Mouse (Mus musculus): Measurements from ENCODE around the gene Gm128. TPM values are rescaled to one million over a fixed set of nuclear protein-coding genes. Genes with fewer than 3 reads are reported as not detected.

Gene Gm128
- under 1 TPM in 1 of 2 experiments, not detected in 1; 0.43 TPM for total RNA-seq (2023)

GRCm38 (mm10) chr3:95241498-95241897 lies at the start of gene Gm128:
TSS of gene Gm128 (minus strand) at chr3:95241598.

DNA sequence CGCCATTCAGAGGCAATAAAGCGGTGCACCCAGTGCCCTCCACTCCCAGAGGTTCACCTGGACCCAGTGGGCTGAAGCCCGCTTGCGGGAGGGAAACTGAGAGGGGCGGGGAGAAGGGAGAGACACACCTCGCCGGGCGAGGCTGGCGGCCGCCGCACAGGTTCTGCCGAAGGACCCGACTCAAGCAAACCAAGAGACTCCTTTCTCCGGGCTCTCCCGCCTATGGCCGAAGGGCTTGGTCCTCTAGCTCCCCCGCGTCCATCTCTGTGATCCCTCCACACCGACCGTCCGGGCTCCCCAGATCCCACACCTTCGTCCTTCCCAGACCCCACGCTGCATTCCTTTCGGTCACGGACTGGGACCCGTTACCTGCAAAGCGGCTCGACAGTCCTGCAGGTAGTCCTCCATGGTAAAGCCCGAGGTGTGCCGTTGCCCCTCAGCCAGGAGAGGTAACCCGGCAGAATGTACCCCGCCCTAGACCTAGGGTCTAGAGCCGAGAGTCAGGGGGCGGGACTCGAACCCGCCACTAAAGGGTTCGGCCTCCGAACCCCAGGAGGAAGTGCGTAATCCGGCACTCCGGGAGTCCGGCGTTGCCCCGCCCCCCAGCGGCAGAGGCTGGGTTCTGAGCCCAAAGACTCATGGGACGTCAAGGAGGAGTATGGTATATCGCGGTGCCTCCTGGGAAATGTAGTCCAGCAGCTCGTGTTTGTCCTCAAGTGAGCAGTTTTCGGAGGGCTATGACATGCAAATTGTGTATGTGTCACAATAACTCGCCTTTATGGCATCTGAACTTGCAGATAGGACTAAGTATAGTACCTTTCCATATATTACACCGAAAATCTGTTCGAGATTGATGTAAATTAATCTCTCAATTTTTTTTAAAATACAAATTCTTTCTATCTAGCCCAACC lies 40.1 kb upstream of the Gm128 start, which contains the start of the genes Mindy1 and Prune1:
Gene Mindy1 (plus strand): TSS at position 130 of the 911 bp plus-strand sequence.
Gene Prune1 (minus strand): TSS at position 861 of the 911 bp plus-strand sequence.

DNA sequence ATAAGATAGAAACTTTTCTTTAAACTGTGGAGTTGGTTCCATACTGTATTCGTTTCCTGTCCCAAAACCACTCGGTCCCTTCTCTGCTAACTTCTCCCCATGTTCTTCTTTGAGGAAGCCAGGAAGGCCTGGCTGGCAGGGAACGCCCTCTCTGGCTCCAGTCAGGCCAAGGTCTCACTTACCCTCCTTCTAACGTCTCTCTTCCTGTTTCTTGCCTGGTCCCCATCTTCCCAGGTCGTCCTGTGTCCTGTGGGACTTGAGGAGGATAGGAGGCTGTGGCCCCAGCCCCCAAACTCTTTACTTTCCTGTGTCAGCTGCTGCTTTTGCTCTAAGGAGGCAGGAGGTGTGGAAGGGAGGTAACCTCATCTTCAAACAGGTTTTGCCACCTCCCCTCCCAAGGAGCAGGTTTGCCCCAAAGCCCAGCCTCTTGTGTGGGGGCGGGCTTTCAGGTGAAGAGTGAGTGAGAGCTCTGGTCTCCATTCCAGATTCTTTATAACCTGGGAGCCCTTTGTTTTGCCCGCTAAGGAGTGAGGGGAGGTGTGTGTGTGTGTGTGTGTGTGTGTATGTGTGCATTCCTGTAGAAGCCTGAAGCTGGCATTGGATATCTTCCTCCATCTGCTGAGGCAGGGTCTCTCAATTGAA lies 9.5 kb upstream of the Gm128 start, which contains the start of gene Bnipl:
Gene Bnipl (minus strand): TSS at position 411 of the 642 bp plus-strand sequence.

GRCm38 (mm10) chr3:95231298-95232221 lies 9.8 kb downstream of the Gm128 start, which contains the start of gene Mllt11:
TSS of gene Mllt11 (minus strand) at chr3:95232171.

DNA sequence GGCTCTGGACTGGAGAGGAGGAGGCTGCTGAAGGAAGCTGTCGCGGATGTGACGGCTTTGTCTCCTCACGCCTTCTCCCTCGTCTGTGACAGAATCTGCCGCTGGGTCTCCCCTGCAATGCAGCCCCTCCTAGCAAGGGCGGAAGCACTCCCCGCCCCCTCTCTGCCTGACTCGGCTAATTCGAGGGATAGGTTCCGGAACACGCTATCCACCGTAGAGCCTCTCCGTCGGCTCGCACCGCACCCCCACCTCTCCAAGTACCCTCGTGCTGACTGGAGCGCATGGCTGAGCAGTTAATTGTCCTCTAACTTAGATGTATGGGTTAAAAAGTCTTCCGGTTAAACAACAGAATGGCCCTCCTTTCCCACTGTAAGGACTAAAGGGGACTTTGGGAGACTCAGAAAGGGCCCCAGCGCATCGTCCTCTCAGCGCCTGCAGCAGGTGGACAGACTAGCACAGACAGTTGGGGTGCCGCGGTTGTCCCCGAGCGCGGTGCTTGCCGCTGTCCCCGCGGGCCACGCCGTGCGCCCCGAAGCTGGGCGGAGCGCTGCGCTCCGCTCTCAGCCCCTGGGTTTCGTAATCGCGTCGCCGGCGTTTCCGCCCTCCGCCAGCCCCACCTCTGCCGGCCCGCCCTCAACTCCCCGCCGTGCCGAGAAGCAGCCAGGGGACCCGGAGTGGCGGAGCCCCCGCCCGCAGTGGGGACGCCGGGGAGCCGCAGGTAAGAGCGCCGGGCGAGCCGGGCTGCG lies 13.1 kb downstream of the Gm128 start, which contains the start of gene Cdc42se1:
Gene Cdc42se1 (plus strand): TSS at position 585 of the 746 bp plus-strand sequence.

DNA sequence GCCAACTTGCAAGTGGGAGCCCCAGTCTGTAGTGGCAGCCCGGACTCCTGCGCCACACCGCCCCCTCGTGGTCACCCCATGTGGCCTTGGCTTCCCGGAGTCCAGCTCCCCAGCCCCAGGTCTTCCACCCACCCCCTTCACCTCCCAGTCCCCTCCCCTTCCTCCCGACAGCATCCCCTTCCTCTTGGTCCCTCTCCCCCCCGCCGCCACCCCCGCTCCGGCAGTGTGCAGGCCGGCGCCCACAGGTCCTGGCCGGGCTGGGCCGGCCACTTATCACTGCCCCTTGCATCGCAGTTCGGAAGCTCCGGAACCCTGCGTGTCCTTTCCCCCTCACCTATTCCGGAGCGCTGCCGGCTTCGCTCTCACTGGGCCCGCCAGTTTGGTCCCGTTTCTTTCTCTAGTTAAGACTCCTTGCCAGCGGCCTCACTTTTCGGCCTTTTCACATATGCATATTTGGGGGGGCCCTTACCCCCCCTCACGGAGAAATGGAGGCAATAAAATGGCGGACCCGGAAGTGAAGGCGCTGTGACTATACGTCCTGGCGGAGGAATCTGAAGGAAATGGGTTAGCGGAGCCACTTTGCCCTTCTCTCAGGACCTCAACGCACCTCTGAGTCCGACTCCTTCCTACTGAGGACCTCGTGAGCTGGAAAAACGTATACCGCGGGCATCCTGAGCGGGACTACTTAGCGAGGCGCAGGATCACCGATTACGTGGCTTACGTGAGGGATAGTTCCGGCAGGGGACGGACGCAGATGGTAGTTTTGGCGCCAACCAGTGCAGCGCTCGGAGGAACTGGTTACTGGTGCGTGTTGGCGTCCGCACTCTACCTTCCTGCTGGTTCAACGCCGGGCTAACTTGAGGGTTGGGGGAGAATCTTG lies 23.9 kb downstream of the Gm128 start, which contains the start of gene Gabpb2:
Gene Gabpb2 (minus strand): TSS at position 662 of the 880 bp plus-strand sequence.

Other genes starting within 250 kb of the Gm128 start
- gene Zfp687, start 226.2 kb downstream of the Gm128 start, total RNA-seq (2023), result 10 to 100 TPM; 30.1 to 45.2 TPM
- 100 to 1,000 TPM; 114 to 127 TPM for gene Psmd4, start 199.0 kb downstream of the Gm128 start, total RNA-seq (2023)
- gene Pip5k1a, start 134.7 kb downstream of the Gm128 start, total RNA-seq (2023), result 10 to 100 TPM; 23.3 to 23.8 TPM
- 10 to 100 TPM; 39.0 to 47.0 TPM for gene Vps72, start 130.6 kb downstream of the Gm128 start, total RNA-seq (2023)
- 1 to 10 TPM; 1.0 to 2.3 TPM for gene Tmod4, start 117.1 kb downstream of the Gm128 start, total RNA-seq (2023)
- 10 to 100 TPM; 67.3 to 70.8 TPM for gene Scnm1, start 107.6 kb downstream of the Gm128 start, total RNA-seq (2023)
- gene Lysmd1, start 107.5 kb downstream of the Gm128 start, total RNA-seq (2023), result 1 to 10 TPM; 1.9 to 2.0 TPM
- 100 to 1,000 TPM; 119 to 126 TPM for gene Tnfaip8l2, start 99.2 kb downstream of the Gm128 start, total RNA-seq (2023)
- under 1 TPM; 0.34 to 0.61 TPM for gene Sema6c, start 81.1 kb downstream of the Gm128 start, total RNA-seq (2023)
- gene Gabpb2, start 23.7 kb downstream of the Gm128 start, total RNA-seq (2023), result 10 to 100 TPM; 42.6 to 48.5 TPM
- gene Cdc42se1, start 12.9 kb downstream of the Gm128 start, total RNA-seq (2023), result 100 to 1,000 TPM; 244 to 259 TPM
- 1 to 10 TPM; 5.6 to 5.7 TPM for gene Mllt11, start 9.4 kb downstream of the Gm128 start, total RNA-seq (2023)
- not detected for gene Bnipl, start 9.6 kb upstream of the Gm128 start, total RNA-seq (2023)
- gene Mindy1, start 39.7 kb upstream of the Gm128 start, total RNA-seq (2023), result 10 to 100 TPM; 37.3 to 42.4 TPM
- gene Prune1, start 40.5 kb upstream of the Gm128 start, total RNA-seq (2023), result 10 to 100 TPM in 1 of 2 experiments, 1 to 10 TPM in 1; 9.9 to 10.5 TPM
- 1 to 10 TPM; 2.5 to 3.0 TPM for gene Anxa9, start 65.6 kb upstream of the Gm128 start, total RNA-seq (2023)
- gene Cers2, start 73.2 kb upstream of the Gm128 start, total RNA-seq (2023), result 100 to 1,000 TPM; 131 to 142 TPM
- gene Setdb1, start 115.6 kb upstream of the Gm128 start, total RNA-seq (2023), result 10 to 100 TPM; 25.5 to 30.8 TPM
- gene 4930558C23Rik, start 161.2 kb upstream of the Gm128 start, total RNA-seq (2023), result not detected
- 10 to 100 TPM; 77.1 to 83.2 TPM for gene Arnt, start 192.8 kb upstream of the Gm128 start, total RNA-seq (2023)